Mouse (Mus musculus) E14TG2a.4 (cell line): ENCODE results near the gene Paox.

Experiments used
- CTCF ChIP-seq: conservative IDR thresholded peaks from 2 replicates; pipeline ENCODE4 v1.5.1; 2014; ENCODE audit warnings: low read length
- POU5F1 ChIP-seq: IDR thresholded peaks from 2 replicates; pipeline ENCODE4 v1.6.1; 2014; ENCODE audit warnings: low read length, borderline replicate concordance

GRCm38 (mm10) chr7:140121338-140121910, 5.8 kb downstream of the Paox start:
- TF ChIP-seq CTCF (no peak), POU5F1 (no peak)
